In genomic region chr9:108273485-108273884, GRCm38 (mm10) we compare ENCODE assay signal across 21 mouse cellular contexts.
"Had no signal": no experiment of that assay in that cellular context is flagged by ENCODE, and none has a peak within 500 bp of the region (broad histone marks: within the 10 kb centered on the region; RNA-seq: fewer than 3 reads in every experiment).

No protein-coding gene starts in this region.

- H3K4me2 ChIP-seq: intestine, embryonic 15.5 days; kidney, embryonic 15.5 days; limb, embryonic 12.5 days; liver, embryonic 12.5 days; liver, embryonic 15.5 days; midbrain, embryonic 13.5 days; neural tube, embryonic 13.5 days had no signal

- H3K27me3 ChIP-seq: intestine, embryonic 15.5 days; kidney, embryonic 15.5 days; limb, embryonic 12.5 days; midbrain, embryonic 13.5 days; neural tube, embryonic 13.5 days had no signal

- H3K4me3 ChIP-seq: intestine, embryonic 15.5 days; kidney, embryonic 15.5 days; left cerebral cortex, adult 2 months; limb, embryonic 12.5 days; liver, embryonic 12.5 days; liver, embryonic 15.5 days; megakaryocyte, embryonic 14.5 days; midbrain, embryonic 10.5 days; midbrain, embryonic 13.5 days; myocyte; neural tube, embryonic 13.5 days had no signal

- H3K4me1 ChIP-seq: midbrain, embryonic 13.5 days; neural tube, embryonic 13.5 days had no signal

- DNase-seq: kidney, adult 11 months; kidney, adult 8-10 months; kidney, postnatal 10 days; kidney, postnatal 36 days; layer of hippocampus, postnatal 36 days; liver; retina, postnatal 1 day; right cerebral cortex, postnatal 25 days; thymus, postnatal 36 days had no signal

- H3K36me3 ChIP-seq: intestine, embryonic 15.5 days; kidney, embryonic 15.5 days; limb, embryonic 12.5 days; liver, embryonic 12.5 days; liver, embryonic 15.5 days; midbrain, embryonic 10.5 days; midbrain, embryonic 13.5 days; neural tube, embryonic 13.5 days had no signal

- H3K9ac ChIP-seq: intestine, embryonic 15.5 days; kidney, embryonic 15.5 days; limb, embryonic 12.5 days; liver, embryonic 12.5 days; liver, embryonic 15.5 days; midbrain, embryonic 13.5 days; neural tube, embryonic 13.5 days had no signal

- H3K27ac ChIP-seq: intestine, embryonic 15.5 days; left cerebral cortex, adult 2 months; liver, embryonic 12.5 days; liver, embryonic 15.5 days; midbrain, embryonic 10.5 days; midbrain, embryonic 13.5 days; neural tube, embryonic 13.5 days had no signal

- H3K9me3 ChIP-seq: intestine, embryonic 15.5 days; kidney, embryonic 15.5 days; limb, embryonic 12.5 days; liver, embryonic 12.5 days; liver, embryonic 15.5 days; megakaryocyte, embryonic 14.5 days; midbrain, embryonic 10.5 days; midbrain, embryonic 13.5 days; neural tube, embryonic 13.5 days had no signal

- ATAC-seq: intestine, embryonic 15.5 days; liver, embryonic 12.5 days; midbrain, embryonic 13.5 days; midbrain, embryonic 16.5 days had no signal
